Mouse (Mus musculus) heart, embryonic 10.5 days (tissue): ENCODE results near the gene Lrg1. TPM values are rescaled to one million over a fixed set of nuclear protein-coding genes. Genes with fewer than 3 reads are reported as not detected.

Experiments used
- DNase-seq: peaks from one replicate; pipeline ENCODE4 v3.0.0-alpha.2; 2017; ENCODE audit warnings: low spot score
- H3K27ac ChIP-seq: fragments of 300-500 bp; sonication (generic); 2 replicates; pipeline ENCODE4 v1.5.1; 2016; ENCODE audit warnings: mild to moderate bottlenecking
- H3K27me3 ChIP-seq: fragments of 300-500 bp; sonication (generic); 2 replicates; pipeline ENCODE4 v1.6.1; 2016; ENCODE audit warnings: mild to moderate bottlenecking; ENCODE audit not compliant: poor library complexity, insufficient read depth, severe bottlenecking
- H3K36me3 ChIP-seq: fragments of 300-500 bp; sonication (generic); 2 replicates; pipeline ENCODE4 v1.6.1; 2016; ENCODE audit warnings: mild to moderate bottlenecking, moderate library complexity
- H3K4me1 ChIP-seq: fragments of 300-500 bp; sonication (generic); 2 replicates; pipeline ENCODE4 v1.6.1; 2016; ENCODE audit warnings: mild to moderate bottlenecking
- H3K4me3 ChIP-seq: fragments of 300-500 bp; sonication (generic); 2 replicates; pipeline ENCODE4 v1.5.1; 2016; ENCODE audit warnings: mild to moderate bottlenecking, moderate library complexity
- H3K9me3 ChIP-seq: fragments of 300-500 bp; sonication (generic); 2 replicates; pipeline ENCODE4 v1.6.1; 2016; ENCODE audit warnings: mild to moderate bottlenecking, moderate library complexity
- WGBS: fragments of 180-500 bp; shearing (Covaris S2); methylation state at CpG from one replicate; pipeline ENCODE4 v1.1.7; 2016; 5-methylcytosine and 5-hydroxymethylcytosine counted together
- polyA plus RNA-seq: library from polyadenylated mRNA; unstranded; fragments of >200 nt; fragmentation: Nextera tagmentation; extraction: Ambion mirVana; gene quantifications from 2 replicates; pipeline ENCODE4 v1.2.1, GENCODE M21; 2016

Gene Lrg1
- polyA plus RNA-seq, result not detected in 2 replicates

DNA sequence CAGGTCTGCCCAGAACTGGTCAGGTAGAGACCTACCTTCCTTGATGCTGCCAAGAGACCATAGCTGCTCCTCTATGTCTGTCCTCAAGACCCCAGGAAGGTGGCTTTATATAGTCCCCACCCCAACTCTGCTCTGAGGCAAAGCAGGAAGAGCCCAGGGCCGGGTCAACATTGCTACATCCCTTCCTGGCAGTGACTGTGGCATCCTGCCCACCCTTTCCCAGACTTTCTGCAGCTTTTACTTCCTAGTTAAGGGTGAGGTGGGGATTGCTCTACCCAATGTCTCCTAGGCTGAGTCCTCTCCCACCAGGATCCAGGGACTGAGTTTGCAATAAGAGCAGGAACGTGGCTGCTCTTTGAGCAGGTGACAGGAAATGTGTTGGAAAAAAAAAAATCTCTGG, at the start of gene Lrg1:
Gene Lrg1, minus strand, starts transcription at position 176 of the 400 bp plus-strand sequence.
- Histone ChIP-seq H3K27me3 (peaks cover 92% of the 10 kb centered on the region), H3K4me1 (peaks cover 33% of the 10 kb centered on the region), H3K4me3 (peak within 1 kb of the TSS; percentile 49; the same call in 1 of the 2 replicates), H3K9me3 (peaks cover 12% of the 10 kb centered on the region), H3K27ac (no peak within 1 kb of the TSS), H3K36me3 (peaks cover 6% of the 10 kb centered on the region; the same call in 1 of the 2 replicates)
- WGBS, result 65% methylated on average over 2 of the region's 2 CpGs
- no peak for DNase-seq

DNA sequence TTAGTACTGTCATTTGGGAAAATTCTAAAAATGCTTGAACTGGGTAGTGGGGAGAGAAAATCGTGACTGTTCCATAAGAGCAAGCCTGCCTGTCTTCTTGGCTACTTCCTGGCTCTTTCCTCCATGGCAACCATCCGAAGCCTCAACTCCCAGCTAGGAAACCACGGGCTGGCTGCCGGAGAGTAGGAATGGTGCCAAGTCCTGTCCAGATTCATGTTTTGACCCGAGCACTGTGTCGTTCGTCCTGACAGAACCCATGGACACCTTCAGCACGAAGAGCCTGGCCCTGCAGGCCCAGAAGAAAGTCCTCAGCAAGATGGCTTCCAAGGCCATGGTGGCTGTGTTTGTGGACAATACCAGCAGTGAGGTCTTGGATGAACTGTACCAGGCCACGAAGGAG, 49.7 kb upstream of the Lrg1 start:
- Histone ChIP-seq H3K36me3 (peaks cover 23% of the 10 kb centered on the region), H3K4me1 (peaks cover 17% of the 10 kb centered on the region), H3K27ac (no peak overlapping the region), H3K4me3 (no peak overlapping the region), H3K9me3 (no peaks in the 10 kb centered on the region), H3K27me3 (no peaks in the 10 kb centered on the region)
- no peak for DNase-seq
- 77% methylated on average over 9 of the region's 9 CpGs for WGBS

DNA sequence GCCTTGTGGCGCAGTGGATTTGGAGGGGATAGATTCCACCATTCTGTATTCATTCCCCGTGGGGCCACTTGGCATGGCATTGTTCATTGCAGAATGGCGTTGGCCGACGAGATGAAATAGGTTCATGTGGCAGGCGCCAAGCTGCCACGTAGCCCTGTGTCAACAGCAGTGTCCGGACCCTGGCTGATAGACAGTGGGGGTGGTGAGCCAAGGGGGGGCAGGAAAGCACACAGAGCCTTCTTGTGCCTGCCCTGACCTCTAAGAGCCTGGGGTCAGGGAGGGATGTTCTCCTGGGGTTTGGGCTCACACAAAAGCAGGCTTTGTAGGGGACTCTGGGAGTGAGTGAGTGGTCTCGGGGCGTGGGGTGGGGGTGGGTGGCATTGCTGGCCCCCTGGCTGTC, 48.8 kb upstream of the Lrg1 start:
- H3K36me3 ChIP-seq, result peaks cover 19% of the 10 kb centered on the region
- peak overlapping the region; percentile 74 for H3K27ac ChIP-seq
- DNase-seq, result no peak
- no peak overlapping the region for H3K4me3 ChIP-seq
- 64% methylated on average over 10 of the region's 10 CpGs for WGBS
- no peaks in the 10 kb centered on the region for H3K9me3 ChIP-seq
- no peaks in the 10 kb centered on the region for H3K27me3 ChIP-seq
- H3K4me1 ChIP-seq, result peaks cover 17% of the 10 kb centered on the region

DNA sequence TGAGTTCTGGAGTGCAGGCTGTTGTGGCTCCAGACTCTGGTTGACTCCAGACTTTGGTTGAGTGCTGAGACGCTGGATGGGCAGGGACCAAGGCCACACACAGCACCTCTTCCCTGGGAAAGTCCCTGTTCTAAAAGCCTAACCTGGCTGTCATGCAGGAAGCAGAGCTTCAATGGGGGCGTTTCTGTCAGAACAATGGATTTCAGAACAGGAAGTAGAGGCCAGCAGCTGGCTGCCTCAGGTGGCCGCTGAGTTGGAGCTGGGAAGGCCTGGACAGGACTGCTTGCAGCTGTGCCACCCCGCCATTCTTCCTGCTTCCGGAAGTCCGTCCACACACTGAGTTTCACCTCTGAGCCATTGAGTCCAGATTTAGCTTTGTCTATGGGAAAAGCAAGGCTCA, 48.0 kb upstream of the Lrg1 start:
- peak overlapping the region; percentile 74 for H3K27ac ChIP-seq
- 67% methylated on average over 6 of the region's 6 CpGs for WGBS
- 0 out of 2 replicates have a peak, but pooled peaks cover 1% of the 10 kb centered on the region for H3K27me3 ChIP-seq
- no peak for DNase-seq
- no peak overlapping the region for H3K4me3 ChIP-seq
- H3K4me1 ChIP-seq, result peaks cover 17% of the 10 kb centered on the region
- H3K9me3 ChIP-seq, result no peaks in the 10 kb centered on the region
- peaks cover 11% of the 10 kb centered on the region; the same call in 1 of the 2 replicates for H3K36me3 ChIP-seq

DNA sequence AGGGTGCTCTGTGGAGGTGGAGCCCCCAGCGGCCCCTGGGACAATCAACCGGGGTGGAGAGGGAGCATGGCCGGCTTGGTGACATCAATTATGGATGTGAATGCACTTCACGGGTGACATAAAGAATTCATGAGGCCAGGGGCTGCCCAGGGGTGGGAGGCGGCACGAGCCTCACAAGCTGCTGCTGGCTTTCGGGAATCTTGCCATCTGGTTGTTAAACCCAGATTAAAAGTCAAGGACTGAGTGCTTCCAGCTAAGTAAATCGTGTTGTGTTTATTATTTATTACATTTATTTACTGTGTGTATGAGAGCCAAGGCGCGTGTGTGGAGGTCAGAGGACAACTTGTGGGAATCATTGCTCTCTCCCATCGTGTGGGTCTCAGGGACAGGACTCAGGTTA, 43.9 kb upstream of the Lrg1 start:
- Histone ChIP-seq H3K4me3 (no peak overlapping the region), H3K4me1 (peaks cover 24% of the 10 kb centered on the region), H3K27ac (no peak overlapping the region), H3K36me3 (no peaks in the 10 kb centered on the region), H3K9me3 (no peaks in the 10 kb centered on the region), H3K27me3 (peaks cover 24% of the 10 kb centered on the region)
- 69% methylated on average over 11 of the region's 11 CpGs for WGBS
- DNase-seq, result no peak

DNA sequence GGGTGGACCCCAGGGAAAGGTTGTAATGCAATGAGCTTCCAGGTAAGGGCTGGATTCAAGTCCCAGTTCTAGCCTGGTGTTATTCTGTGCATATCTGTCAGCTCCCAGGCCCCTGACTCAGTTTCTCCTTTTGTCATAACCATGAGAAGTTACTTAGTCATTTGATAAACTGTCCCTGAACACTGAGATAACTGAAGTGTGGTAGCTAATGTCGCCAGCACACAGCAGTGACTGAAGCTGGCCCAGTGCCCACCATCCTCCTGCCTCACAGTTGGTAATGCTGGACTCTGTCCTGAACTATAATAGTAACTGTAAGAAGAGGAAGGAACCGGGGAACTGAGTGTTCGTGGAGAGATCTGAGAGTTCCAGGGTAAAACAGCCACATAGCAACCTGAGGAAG, 42.7 kb upstream of the Lrg1 start:
- Histone ChIP-seq H3K27me3 (peaks cover 30% of the 10 kb centered on the region), H3K9me3 (no peaks in the 10 kb centered on the region), H3K27ac (no peak overlapping the region), H3K4me3 (no peak overlapping the region), H3K36me3 (no peaks in the 10 kb centered on the region), H3K4me1 (peaks cover 18% of the 10 kb centered on the region)
- no peak for DNase-seq
- WGBS, result 72% methylated on average over 3 of the region's 3 CpGs

DNA sequence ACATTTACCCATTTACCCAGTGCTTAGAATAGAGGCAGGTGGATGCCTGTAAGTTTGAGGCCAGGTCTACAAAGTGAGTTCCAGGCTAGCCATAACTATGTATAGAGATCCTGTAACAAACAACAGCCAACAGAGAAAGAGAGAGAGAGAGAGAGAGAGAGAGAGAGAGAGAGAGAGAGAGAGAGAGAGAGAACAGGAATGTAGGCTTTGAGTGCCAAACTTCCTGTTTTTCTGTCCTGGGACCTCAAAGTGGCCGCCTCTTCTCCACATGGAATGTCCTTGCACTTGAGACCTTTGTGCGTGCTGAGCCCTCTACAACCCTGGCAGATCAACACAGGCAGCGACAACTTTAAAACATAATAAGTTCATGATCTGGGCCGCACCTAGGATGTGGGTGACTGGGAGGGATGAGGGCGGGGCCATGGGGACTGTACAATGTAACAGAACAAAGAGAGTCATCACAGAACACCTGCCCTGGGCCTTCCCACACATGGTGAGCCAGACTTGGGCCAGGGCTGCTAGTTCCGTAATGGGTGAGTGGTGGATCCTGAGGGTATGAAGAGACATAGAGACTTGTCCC, 41.8 kb upstream of the Lrg1 start:
- Histone ChIP-seq H3K4me1 (peaks cover 21% of the 10 kb centered on the region), H3K27ac (no peak overlapping the region), H3K4me3 (no peak overlapping the region), H3K27me3 (peaks cover 37% of the 10 kb centered on the region), H3K9me3 (no peaks in the 10 kb centered on the region), H3K36me3 (no peaks in the 10 kb centered on the region)
- 71% methylated on average over 6 of the region's 6 CpGs for WGBS
- no peak for DNase-seq

DNA sequence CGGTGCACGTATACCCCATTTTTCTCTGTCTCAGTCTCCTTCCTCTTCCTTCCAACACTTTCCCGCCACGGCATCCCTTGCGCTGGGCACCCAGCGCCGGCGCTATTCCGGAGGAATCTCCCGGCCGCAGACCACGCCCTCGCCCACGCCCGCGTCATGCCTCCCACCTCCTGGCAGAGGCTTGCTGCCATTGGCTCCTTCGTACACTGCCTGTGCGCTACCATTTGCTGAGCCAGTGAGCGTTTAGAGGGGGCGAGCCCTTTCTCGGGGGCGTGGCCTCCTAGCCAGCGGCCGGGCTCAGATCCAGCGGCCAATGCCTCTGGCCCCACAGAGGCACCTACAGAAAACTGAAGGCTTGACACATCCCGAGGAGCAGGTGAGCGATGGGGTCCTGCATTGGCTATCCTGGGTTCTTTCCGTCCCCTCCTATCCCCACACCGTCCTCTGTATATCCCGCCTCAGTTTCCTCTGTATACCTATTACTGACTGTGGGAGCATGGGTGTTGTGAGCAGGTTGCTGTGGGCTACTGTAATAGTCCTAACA, 40.5 kb upstream of the Lrg1 start, which contains the start of gene Tnfaip8l1:
Gene Tnfaip8l1, plus strand, starts transcription at position 247 of the 544 bp plus-strand sequence.
- peak within 1 kb of the TSS; percentile 64 for H3K4me3 ChIP-seq
- H3K4me1 ChIP-seq, result peaks cover 21% of the 10 kb centered on the region
- H3K27me3 ChIP-seq, result peaks cover 51% of the 10 kb centered on the region
- peak within 1 kb of the TSS; percentile 83 for H3K27ac ChIP-seq
- under 1% methylated on average over 30 of the region's 30 CpGs for WGBS
- no peaks in the 10 kb centered on the region for H3K36me3 ChIP-seq
- peak; percentile 97 for DNase-seq
- no peaks in the 10 kb centered on the region for H3K9me3 ChIP-seq

DNA sequence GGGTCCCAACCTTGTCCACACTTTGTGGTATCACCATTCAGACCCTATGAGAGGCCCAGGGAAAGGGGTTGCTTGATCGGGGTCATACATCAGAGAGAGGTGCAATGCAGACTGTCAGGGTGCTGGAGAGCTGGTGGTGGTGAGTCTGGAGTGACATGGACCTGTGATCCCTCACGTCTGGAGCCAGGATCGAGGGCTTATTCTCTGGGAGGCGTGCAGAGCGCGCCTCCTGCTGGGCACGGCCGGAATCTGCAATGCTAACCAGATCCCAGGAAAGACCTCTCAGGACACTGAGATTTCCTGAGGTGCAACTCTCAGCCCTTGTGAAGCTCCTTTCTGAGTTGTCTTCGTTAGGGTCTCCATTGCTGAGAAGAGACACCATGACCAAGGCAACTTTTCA, 37.9 kb upstream of the Lrg1 start:
- peaks cover 74% of the 10 kb centered on the region for H3K27me3 ChIP-seq
- no peak overlapping the region for H3K27ac ChIP-seq
- peak; percentile 86 for DNase-seq
- peaks cover 21% of the 10 kb centered on the region for H3K4me1 ChIP-seq
- H3K4me3 ChIP-seq, result no peak overlapping the region
- H3K9me3 ChIP-seq, result no peaks in the 10 kb centered on the region
- H3K36me3 ChIP-seq, result no peaks in the 10 kb centered on the region
- 3% methylated on average over 9 of the region's 9 CpGs for WGBS

DNA sequence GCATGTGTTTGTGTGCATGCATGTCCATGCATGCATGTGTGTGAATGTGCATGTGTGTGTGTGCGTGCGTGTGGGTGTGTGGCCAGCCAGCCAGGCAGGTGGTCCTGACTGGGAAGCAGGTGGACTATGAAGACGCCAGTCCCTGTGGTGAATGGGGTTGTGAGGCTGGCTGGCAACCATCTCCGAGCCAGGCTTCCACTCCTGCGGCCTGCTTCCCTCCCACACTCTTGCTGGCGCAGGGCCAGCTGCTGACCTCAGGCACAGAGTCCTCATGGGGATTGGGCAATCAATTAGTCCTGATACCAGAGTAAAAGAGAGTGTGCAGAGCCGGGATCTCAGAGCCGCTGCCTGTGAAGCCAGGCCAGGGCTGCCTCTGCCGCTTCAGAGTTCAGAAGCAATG, 31.8 kb upstream of the Lrg1 start:
- Histone ChIP-seq H3K36me3 (no peaks in the 10 kb centered on the region), H3K4me3 (no peak overlapping the region), H3K27me3 (peaks cover 97% of the 10 kb centered on the region), H3K4me1 (peaks cover 18% of the 10 kb centered on the region), H3K9me3 (no peaks in the 10 kb centered on the region), H3K27ac (no peak overlapping the region)
- peak; percentile 85 for DNase-seq
- 37% methylated on average over 9 of the region's 9 CpGs for WGBS

DNA sequence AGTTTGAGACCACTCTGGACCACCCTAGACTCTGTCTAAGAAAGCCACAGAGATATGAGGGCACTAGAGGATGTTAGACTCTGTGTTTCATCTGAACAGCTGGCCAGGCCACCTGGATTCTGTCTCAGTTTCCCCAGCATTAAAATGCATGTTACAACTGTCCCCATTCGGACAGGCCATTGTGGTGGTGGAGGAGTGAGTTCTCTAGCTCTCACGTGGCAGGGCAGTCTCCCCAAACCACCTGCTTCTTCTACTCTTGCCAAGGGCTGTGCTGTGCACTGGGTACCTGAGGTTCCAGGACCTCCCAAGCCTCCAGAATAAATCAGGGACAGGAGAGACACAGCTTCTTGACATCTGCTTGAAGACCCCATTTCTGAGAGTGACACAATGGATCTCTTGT, 28.1 kb upstream of the Lrg1 start:
- no peak overlapping the region for H3K27ac ChIP-seq
- H3K4me3 ChIP-seq, result no peak overlapping the region
- H3K27me3 ChIP-seq, result peaks cover 97% of the 10 kb centered on the region
- WGBS, result 47% methylated on average over 2 of the region's 2 CpGs
- H3K36me3 ChIP-seq, result no peaks in the 10 kb centered on the region
- no peaks in the 10 kb centered on the region for H3K9me3 ChIP-seq
- DNase-seq, result no peak
- H3K4me1 ChIP-seq, result peaks cover 24% of the 10 kb centered on the region

DNA sequence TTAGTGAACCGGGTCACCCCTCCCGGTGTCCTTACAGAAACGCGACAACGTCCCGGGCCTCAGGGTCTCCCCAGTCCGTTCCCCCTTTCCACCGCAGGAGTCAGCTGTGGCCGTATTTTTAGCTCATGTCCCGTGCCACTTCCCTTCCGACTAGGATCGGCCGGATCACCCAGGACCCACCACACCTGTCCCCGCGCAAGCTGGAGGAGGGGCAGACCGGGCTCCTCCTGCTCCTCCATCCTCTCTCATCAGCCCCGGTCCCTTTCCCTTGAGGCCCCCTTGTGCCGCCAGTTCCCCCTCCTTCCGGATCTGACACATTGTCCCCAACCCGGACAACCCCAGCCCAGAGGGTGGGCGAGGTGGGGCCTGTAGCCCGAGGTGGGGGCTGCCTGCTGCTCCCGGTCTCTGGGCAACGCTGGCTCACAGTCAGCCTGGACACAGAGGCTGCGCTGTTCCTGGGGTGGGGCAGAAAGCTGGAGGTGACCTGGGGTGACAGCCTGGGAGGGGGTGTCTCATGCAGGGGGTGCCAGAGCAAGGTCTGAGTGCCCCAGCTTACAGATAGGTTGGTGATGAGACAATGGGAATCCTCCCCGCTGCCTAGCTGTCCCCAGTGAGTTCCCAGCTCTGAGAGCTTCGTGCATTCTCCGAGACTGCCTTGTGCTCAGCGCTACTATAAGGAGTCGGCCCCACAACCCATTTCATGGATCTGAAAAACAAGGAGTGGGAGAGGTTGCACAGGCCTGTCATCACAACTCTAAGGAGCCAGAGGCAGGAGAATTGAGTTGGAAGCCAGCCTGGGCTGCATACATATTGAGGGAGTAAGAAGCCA, 27.2 kb upstream of the Lrg1 start:
- Histone ChIP-seq H3K9me3 (no peaks in the 10 kb centered on the region), H3K27me3 (peaks cover 97% of the 10 kb centered on the region), H3K27ac (no peak overlapping the region), H3K4me1 (peaks cover 22% of the 10 kb centered on the region), H3K4me3 (peak overlapping the region; percentile 37), H3K36me3 (no peaks in the 10 kb centered on the region)
- DNase-seq, result no peak
- WGBS, result 2% methylated on average over 30 of the region's 30 CpGs

DNA sequence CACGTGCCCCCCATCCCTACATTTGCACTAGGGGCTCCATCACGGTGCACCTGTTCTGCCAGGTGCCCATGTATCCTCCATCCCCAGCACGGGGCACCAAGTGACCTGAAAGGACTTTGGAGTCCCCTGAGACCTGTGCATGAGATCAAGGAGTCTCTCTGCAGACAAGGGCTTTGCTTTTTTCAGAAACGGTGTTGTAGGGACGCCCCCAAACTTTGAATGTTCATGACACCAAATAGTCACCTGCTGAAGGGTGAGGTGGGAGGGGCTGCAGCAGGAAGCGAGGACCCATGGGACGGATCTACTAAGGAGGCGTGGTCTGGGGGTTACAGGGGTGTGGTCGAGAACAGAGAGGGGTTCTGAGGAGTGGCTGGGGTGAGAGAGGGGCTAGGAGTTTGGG, 26.5 kb upstream of the Lrg1 start:
- no peak for DNase-seq
- no peak overlapping the region for H3K27ac ChIP-seq
- no peaks in the 10 kb centered on the region for H3K9me3 ChIP-seq
- WGBS, result 19% methylated on average over 9 of the region's 9 CpGs
- peaks cover 16% of the 10 kb centered on the region for H3K4me1 ChIP-seq
- no peaks in the 10 kb centered on the region for H3K36me3 ChIP-seq
- no peak overlapping the region for H3K4me3 ChIP-seq
- peaks cover 97% of the 10 kb centered on the region for H3K27me3 ChIP-seq
